Mouse (Mus musculus) ovary, postnatal 14 days (tissue): ENCODE data around the gene Krt13.

ENCODE experiments used
- DNase-seq: peaks from one replicate; pipeline ENCODE4 v3.0.0; 2022; ENCODE audit warnings: low spot score

Krt13 gene

GRCm38 (mm10) chr11:100121466-100121865, at the start of gene Krt13:
Gene Krt13, minus strand, starts transcription at chr11:100121566.
- DNase-seq = no peak

DNA sequence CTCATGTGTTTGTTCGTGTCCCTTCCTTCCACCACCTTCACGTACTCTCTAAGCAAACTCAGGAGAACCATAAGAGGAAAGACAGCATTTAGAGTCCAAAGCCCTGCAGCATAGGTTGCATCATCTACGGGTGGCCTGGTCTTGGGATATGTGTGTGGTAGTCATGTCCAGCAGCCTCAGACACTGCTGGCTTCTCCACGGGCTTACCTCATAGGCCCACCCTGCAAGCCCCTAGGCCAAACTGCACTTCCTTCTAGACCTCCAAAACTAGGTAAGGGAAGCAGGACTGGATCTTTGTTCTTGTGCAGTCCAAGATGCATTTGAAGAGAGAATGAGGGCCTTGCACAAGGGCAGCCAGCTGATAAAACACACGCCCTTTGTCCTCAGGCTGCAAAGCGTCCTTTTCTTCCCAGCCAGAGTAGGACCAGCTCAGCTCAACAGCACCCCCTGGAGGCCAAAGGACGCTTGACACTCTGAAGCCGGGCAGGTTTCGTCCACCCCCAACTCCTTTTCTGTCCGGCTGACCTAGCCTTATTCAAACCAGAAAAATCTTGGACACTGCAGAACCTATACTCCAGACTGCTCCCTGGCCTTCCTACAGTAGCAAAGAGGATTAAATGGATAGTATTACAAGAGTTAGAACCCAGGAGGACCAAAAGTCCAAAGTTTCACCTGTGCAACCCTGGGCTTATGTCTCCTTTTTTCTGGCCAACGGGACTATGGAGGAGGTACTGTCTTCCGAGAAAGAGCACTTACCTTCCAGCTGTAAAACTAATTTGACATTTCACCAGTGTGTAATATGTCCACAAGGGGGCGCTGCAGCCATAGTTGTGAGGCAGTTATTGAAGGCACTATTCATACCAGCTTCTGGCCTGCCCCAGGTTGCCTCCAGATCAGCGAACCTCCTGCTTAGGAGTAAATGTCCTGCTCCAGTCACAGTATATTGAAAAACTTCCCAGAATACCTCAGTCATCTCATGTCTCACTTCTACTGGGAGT, 47.7 kb upstream of the Krt13 start:
- DNase-seq = peak; percentile 84

GRCm38 (mm10) chr11:100168071-100168470, 46.7 kb upstream of the Krt13 start:
- DNase-seq = peak; percentile 71

GRCm38 (mm10) chr11:100164392-100164791, 43.0 kb upstream of the Krt13 start:
- no peak for DNase-seq

- DNase-seq = no peak
Observed at GRCm38 (mm10) chr11:100157908-100158477, 36.6 kb upstream of the Krt13 start.

DNA sequence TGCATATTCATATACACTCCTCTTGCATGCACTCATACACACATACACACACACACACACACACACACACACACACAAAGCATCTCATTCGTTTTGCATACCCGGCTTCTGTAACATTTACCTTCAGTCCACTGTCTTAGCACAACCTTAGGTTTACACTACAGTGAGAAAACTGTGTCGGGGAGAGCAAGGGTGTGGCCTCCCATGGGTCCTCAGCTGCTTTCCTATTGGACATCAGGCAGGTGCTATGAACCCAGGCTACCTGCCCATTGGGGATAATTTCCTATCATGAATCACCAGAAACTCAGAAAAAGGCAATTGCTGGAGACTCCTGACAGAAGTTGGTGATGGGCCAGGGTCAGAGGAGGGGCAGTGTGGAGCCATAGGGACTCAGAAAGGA, 36.0 kb upstream of the Krt13 start:
- DNase-seq = no peak

GRCm38 (mm10) chr11:100155497-100156255, 34.3 kb upstream of the Krt13 start:
- no peak for DNase-seq

GRCm38 (mm10) chr11:100148615-100149330, 27.4 kb upstream of the Krt13 start, which contains the start of gene Krt19:
Gene Krt19, minus strand, starts transcription at chr11:100148665.
- no peak for DNase-seq

- DNase-seq = no peak
Observed at GRCm38 (mm10) chr11:100147566-100148353, 26.4 kb upstream of the Krt13 start.

DNA sequence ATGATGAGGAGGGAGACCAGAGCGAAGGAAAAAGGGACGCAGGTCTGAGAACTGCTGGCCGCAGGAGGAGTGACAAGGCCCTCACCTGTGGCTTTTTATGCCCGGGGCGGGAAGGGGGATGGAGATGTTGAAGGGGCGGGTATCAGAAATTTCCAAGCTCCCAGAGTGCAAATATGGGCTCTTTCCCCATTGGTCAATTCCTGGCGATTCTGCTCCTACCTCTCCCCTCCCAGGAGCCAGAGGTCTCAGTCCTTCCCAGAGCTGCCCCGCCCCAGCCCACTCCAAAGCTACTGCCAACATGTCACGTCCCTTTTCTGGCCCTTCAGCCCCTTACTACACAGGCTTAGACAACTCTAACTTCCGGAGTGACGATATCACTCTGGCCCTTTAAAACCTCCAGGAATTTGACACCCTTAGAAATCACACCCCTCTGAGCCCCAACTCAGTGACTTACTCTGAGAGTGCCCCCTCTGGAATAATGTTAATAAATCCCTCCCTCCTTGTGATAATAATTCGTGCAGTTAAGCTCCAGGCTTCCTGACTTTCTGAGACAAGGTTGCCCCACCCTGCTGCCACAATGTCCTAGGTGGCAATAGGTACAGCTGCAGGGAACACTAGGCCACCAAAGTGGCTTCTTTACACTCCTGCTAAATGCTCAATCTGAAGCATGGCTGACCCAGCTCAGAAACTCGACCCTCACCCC, 24.6 kb upstream of the Krt13 start:
- DNase-seq = no peak

DNA sequence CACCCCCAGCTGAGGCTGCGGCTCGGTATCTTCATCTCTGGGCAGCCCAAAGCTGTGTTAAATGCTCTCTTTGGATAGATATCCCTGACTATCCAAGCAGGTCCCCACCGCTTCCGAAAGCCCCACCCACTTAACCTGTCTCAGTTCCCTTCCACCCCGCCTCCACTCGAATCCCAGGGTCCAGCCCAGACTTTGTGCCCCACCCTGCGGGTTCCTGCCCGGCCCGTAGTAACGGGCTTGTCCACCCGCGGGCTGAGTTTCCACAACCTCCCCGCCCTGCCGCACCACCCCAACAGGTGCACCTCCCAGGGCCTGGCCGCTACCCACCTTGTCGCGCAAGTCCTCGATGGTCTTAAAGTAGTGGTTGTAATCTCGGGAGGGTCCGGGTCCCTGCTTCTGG, 23.7 kb upstream of the Krt13 start:
- DNase-seq = no peak

DNA sequence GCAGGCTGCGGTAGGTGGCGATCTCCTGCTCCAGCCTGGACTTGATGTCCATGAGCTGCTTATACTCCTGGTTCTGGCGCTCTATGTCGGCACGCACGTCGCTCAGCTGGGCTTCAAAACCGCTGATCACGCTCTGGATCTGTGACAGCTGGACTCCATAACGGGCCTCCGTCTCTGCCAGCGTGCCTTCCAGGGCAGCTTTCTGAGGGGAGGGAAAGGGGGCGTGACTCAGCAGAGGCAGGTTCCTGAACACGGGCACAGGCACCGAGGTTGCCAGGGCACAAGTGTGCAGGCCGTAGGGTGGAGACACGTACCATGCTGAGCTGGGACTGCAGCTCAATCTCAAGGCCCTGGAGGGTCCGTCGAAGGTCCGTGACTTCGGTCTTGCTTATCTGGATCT, 19.6 kb upstream of the Krt13 start:
- DNase-seq = no peak

DNA sequence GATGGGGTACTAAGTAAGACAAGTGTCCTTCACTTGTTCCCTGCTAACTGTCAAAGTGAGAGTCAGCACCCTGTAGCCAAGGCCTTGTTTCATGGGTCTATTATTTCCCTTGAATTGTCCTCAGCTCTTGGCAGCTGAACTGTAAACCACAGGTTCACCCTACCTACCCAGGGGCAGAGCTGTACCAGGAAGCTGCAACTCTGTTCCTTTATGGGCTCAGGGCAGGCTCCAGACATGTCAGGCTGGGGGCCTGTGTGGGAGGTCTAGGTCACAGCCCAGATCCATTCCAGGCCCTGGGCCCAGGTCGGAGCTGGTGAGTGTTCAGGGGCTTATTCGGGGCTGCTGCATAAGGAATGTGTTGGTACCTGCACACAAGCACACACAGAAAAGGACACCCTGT, 18.0 kb upstream of the Krt13 start:
- no peak for DNase-seq

- DNase-seq = no peak
Observed at GRCm38 (mm10) chr11:100138809-100139208, 17.4 kb upstream of the Krt13 start.

DNA sequence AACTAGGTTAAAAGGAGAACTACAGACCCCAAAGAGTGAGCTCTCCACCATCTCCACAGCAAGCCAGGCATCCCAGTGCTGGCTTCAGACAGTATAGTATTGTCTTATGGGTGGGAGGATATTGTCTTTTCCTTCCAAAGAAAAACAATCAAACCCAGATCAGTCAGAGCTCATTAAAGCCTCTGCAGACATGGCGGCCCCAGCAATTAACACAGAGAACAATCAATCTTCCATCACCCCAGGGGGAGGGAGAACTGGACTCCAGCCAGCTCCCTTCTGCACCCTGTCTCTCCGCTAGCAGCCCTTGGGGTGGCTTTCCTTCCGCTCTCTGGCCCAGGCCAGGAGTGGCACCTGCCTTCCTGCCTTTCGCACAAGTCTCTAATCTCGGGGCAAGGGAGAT, 16.3 kb upstream of the Krt13 start:
- DNase-seq = no peak

GRCm38 (mm10) chr11:100136559-100136958, 15.2 kb upstream of the Krt13 start:
- DNase-seq = no peak

DNA sequence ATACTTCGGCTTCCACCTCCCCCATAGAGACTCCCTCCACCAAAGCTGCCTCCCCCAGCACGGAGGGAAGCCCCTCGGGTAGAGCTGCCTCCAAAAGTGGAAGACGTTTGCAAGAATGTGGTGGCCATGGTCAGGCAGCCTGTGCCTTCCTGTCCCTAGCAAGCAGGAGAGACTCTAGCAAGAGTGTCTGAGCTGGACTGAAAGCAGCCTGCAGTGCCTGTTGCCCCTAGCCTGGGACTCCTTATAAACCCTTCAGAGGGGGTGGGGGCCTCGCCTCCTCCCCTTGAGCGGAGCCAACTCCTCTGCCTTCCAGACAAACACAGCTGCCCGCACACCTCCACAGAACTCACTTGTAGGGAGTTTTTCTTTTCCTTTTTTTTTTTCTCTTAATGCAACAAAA, 14.4 kb upstream of the Krt13 start, which contains the start of gene Krt15:
Gene Krt15, minus strand, starts transcription at position 198 of the 400 bp plus-strand sequence.
- DNase-seq = no peak

GRCm38 (mm10) chr11:100124901-100125300, 3.5 kb upstream of the Krt13 start:
- no peak for DNase-seq

- no peak for DNase-seq
Observed at GRCm38 (mm10) chr11:100120331-100120730, 1.0 kb downstream of the Krt13 start.

GRCm38 (mm10) chr11:100113742-100114029, 7.7 kb downstream of the Krt13 start:
- DNase-seq = no peak
